Mouse (Mus musculus): Measurements from ENCODE around the gene Art5.

Art5 gene

GRCm38 (mm10) chr7:102109171-102109570, at the start of gene Art5:
Gene Art5, minus strand, starts transcription at chr7:102109489.
- no peak for DNase-seq (ENCODE audit: low spot score)

- no peak for DNase-seq (ENCODE audit: low spot score)
Measured at GRCm38 (mm10) chr7:102153691-102154090, 44.4 kb upstream of the Art5 start.

DNA sequence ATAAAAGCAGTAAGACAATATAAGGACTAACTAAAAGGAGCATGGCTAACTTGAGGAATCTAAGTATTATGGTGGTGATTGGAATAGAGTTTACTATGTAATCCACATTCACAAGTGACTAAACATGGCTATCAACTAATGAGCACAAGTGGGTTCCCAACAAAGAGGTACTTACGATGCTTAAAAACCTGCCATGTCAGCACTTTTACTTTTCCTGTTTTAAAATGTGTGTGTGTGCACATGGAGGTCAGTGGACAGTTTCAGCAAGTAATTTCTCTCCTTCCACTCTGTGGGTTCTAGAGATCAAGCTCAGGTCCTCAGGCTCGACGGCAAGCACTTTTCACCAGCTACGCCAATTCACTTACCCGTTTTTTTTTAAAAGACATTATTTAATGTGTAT, 28.6 kb upstream of the Art5 start:
- no peak for DNase-seq (ENCODE audit: low spot score)

- no peak for DNase-seq (ENCODE audit: low spot score)
Measured at GRCm38 (mm10) chr7:102137464-102137863, 28.2 kb upstream of the Art5 start.

DNA sequence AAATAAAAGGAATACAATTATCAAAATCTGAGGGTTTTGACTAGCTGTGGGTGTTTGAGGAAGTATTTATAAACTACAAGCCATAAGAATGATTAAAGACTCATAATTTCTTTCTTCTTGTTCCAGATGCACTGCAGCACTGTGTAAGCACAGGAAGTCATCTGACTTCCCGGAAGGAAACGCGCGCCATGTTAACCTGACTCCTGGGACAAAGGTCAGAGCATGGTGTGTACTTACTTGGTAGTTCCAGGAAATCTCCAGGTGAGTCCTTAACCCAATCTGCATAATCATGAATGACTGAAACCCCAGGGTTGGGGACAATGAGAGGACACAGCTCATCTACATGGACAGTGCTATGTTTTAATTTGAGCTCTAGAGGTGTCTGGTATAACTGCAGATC, 23.1 kb upstream of the Art5 start:
- no peak for DNase-seq (ENCODE audit: low spot score)

DNA sequence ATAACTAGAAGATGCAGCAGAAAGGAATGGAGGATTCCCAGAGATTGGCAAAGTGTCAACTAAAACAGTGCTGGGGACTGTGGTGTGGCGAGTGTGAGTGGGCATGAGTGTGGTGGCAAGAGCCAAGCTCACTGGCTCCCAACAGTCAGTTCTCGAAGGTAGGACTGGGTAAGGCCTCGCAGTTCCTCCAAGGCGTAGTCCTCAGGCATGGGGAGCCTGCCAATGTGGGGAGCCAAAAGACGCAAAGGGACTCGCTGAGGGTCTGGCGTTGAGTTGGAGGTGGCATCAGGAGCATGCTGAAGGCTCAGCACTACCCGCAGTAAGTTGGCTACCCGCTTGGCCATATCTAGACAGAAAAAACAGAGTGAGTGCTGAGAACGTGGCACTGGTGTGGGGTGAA, 11.0 kb upstream of the Art5 start:
- DNase-seq (ENCODE audit: low spot score), result no peak

DNA sequence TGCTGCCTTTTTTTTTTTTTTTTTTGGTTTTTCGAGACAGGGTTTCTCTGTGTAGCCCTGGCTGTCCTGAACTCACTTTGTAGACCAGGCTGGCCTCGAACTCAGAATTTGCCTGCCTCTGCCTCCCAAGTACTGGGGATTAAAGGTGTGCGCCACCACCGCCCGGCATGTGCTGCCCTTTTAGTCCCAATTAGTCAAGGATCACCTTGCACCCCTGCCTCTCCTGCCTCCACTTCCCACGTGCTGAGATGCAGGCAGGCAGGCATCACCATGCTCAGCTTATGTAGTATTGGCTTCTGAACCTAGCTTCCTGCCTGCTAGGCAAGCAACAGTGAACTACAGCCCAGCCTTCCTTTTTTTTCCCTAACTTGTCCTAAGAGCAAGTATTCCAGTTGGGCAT, 8.1 kb upstream of the Art5 start:
- DNase-seq (ENCODE audit: low spot score), result no peak

DNA sequence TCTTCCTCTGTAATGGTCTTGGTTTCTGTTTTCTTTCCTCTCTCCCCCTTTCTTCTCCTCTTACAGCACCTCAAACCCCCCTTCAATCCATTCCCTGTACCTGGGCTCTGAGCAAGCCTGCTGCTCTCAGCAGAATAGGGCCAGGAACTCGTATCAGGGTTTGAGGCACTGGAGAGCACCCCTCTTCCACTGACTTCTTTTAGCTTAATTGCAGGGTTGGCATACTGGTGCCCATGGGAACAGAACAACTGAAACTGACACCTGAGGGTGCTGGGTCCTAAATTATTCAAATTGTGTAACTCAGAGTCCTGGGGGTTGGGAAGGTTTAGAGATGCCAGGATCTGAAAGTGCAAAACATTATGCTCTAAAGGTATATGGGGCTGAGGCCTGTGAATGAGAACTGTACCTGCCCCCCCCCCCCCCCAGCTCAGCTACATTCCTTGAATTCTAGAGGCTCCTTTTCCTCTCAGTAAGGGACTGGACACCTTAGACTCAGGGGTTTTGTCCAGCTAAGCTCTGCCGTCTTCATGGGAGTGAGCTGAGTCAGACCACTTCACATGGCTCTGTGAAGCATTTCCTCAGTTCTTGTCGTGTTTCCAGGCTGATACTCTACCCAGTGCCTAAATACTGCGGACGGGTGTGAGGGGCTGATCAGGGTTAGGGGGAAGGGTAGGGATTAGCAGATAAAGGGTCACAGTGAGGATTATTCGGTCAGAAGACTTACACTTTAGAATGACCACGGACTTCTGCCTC, 7.5 kb upstream of the Art5 start, which contains the start of gene Chrna10:
Gene Chrna10, minus strand, starts transcription at position 250 of the 753 bp plus-strand sequence.
- no peak for DNase-seq (ENCODE audit: low spot score)

- no peak for DNase-seq (ENCODE audit: low spot score)
Measured at GRCm38 (mm10) chr7:102113151-102113729, 4.0 kb upstream of the Art5 start.

- DNase-seq (ENCODE audit: low spot score), result no peak
Measured at GRCm38 (mm10) chr7:102109746-102110145, 457 bp upstream of the Art5 start.

DNA sequence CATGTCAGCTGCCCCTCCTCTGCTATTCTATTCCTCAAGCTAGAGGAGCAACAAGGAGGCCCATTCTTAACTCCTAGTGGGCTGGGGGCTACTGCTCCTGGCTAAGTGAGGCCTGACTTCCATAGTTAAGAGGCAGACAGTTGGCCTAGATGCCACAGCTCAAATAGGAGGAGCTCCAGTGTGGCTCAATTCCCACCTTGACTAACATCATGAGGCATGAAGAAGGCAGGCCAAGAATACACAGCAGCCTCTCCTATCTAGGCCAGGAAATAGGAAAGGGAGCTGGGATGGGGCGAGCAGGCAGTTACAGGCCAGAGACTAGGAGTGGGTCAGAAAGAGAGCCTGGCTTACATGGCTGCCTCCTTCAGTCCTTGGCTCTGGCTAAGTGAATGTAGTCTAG, 1.1 kb downstream of the Art5 start:
- no peak for DNase-seq (ENCODE audit: low spot score)

GRCm38 (mm10) chr7:102106700-102107141, 2.6 kb downstream of the Art5 start:
- DNase-seq (ENCODE audit: low spot score), result no peak

DNA sequence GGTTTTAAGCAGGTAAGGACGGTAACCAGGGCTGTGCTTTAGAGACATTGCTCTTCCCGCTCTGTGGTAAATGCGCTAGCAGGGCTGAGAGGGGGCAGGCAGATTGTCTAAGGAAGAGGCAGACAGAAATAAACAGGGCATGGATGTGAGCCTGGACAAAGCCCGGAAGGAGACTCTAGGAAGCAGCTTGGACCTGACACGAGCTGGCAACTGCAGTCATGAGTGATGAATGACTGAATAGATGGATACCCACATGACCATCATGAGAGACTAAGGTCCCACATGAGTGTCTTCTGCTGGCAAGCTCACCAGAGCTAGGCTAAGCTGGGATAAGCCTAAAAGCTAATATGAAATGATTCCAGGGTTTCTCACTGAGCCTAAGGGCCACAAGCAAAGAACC, 5.2 kb downstream of the Art5 start:
- DNase-seq (ENCODE audit: low spot score), result no peak

DNA sequence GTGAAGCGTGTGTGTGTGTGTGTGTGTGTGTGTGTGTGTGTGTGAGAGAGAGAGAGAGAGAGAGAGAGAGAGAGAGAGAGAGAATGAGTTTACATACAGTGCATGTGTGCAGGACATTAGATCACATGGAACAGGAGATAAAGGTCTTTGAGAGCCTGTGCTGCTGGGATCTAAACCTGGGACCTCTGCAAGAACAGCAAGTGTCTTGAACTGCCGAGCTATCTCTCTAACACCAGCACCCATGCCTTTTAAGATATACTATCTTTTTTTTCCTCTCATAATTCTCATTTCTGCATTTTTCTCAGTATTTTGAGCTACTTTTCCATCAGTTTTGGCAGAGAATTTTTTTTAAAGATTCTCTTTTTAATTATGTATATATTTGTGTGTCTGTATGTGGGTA, 5.7 kb downstream of the Art5 start:
- no peak for DNase-seq (ENCODE audit: low spot score)

DNA sequence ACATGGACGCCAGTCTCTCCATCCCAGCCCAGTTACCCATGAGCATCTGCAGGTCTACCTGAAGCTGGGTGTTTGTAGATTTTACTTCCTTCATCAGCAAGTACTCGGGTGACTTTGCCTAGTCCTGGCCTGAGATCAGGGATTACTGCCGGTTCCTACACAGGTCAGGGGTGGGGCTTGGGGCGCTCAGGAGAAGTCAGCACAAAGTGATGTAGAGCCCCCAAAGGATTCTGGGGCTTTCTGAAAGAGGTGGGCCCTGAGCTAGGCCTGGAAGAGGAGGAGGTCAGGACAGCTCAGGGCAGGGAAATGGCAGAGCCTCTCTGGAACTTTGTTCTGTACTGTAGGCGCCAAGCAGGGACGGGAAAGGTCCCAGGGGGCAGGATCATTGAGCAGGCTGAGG, 6.6 kb downstream of the Art5 start:
- DNase-seq (ENCODE audit: low spot score), result no peak

DNA sequence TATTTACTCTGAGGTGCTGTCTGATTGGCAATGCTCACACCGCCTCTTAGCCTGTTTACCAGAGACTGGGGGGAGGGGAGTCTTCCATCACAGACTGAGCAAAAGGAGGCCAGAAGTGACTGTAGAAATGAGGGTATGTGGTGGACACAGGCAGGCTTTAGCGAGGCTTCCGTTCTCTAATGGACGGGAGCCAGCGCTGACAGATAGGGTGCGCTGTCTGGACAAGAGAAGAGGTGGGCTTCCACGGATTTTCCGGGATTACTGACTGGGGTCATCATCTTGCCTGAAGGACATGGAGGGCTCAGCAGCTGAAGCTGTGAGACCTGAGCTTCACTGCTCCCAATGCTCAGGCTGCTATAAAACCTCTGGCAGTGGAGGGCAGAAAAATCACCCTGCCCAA, 7.0 kb downstream of the Art5 start:
- DNase-seq (ENCODE audit: low spot score), result no peak

DNA sequence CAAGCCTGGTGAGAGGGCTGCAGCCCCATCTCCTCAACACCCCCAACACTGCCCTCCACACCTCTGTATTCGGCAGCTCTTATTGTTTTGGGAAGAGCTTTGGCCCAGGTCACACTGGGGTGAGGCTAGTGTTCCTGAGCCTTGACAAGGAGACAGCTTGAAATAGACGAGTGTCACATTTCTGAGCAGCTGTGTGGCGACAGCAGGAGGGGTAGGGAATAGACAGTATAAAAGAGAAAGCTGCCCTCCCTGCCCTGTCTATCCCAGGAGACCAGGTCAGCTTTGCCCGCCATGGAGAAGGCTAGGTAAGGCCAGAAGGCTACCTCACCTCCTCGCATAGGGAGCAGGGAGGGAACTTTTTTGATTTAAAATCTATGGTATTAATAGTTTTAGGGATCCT, 7.8 kb downstream of the Art5 start, which contains the start of gene Art1:
Gene Art1, plus strand, starts transcription at position 257 of the 400 bp plus-strand sequence.
- no peak for DNase-seq (ENCODE audit: low spot score)

- DNase-seq (ENCODE audit: low spot score), result no peak
Measured at GRCm38 (mm10) chr7:102100868-102101267, 8.4 kb downstream of the Art5 start.

- DNase-seq (ENCODE audit: low spot score), result no peak
Measured at GRCm38 (mm10) chr7:102099760-102100661, 9.3 kb downstream of the Art5 start.

GRCm38 (mm10) chr7:102087336-102087735, 22.0 kb downstream of the Art5 start:
- DNase-seq (ENCODE audit: low spot score), result no peak

- DNase-seq (ENCODE audit: low spot score), result no peak
Measured at GRCm38 (mm10) chr7:102084041-102084696, 25.1 kb downstream of the Art5 start.

DNA sequence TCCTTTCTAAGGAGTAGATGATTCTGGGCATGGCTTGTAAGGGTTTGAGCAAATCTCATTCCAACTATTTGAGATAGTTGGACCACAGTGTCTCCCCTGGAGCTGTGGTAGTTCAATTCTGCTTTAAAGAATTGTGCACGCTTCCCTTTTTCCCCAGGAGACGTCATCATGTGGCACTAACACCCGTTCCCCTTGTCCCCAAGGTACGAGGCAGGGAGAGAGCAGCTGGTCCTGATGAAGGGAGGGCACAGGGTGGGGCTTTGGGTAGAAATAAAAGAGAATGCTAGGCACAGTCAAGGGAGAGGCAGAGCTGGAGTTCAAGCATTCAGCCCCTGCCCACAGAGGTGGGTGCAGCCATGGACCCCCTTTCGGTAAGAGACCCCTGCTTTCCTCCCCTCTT, 26.5 kb downstream of the Art5 start, which contains the start of gene Trpc2:
Gene Trpc2, plus strand, starts transcription at position 301 of the 400 bp plus-strand sequence.
- no peak for DNase-seq (ENCODE audit: low spot score)

Measured in ovary, adult 18-20 months (tissue).